Mouse (Mus musculus) heart, embryonic 11.5 days (tissue): ENCODE results near the gene Olfr12. TPM values are rescaled to one million over a fixed set of nuclear protein-coding genes. Genes with fewer than 3 reads are reported as not detected.

ENCODE experiments used
- ATAC-seq: fragments of 200-750 bp; cut with Nextera tagmentation; replicated peaks from 2 replicates; pipeline ENCODE4 v1.8.0; 2017; ENCODE audit warnings: moderate library complexity; ENCODE audit not compliant: insufficient number of reproducible peaks, low FRiP score, low TSS enrichment
- H3K27ac ChIP-seq: fragments of 300-500 bp; sonication (generic); 2 replicates; pipeline ENCODE4 v1.5.1; 2014; ENCODE audit warnings: mild to moderate bottlenecking, low read depth, low read length
- H3K27me3 ChIP-seq: fragments of 300-500 bp; sonication (generic); 2 replicates; pipeline ENCODE4 v1.6.1; 2014; ENCODE audit warnings: mild to moderate bottlenecking, low read length, mixed read lengths; ENCODE audit not compliant: control insufficient read depth, insufficient read depth
- H3K36me3 ChIP-seq: fragments of 300-500 bp; sonication (generic); 2 replicates; pipeline ENCODE4 v1.6.1; 2014; ENCODE audit warnings: mild to moderate bottlenecking, low read length, moderate library complexity, mixed read lengths; ENCODE audit not compliant: control insufficient read depth, insufficient read depth
- H3K4me1 ChIP-seq: fragments of 300-500 bp; sonication (generic); 2 replicates; pipeline ENCODE4 v1.6.1; 2014; ENCODE audit warnings: low read length; ENCODE audit not compliant: control insufficient read depth, insufficient read depth
- H3K4me2 ChIP-seq: fragments of 300-500 bp; sonication (generic); 2 replicates; pipeline ENCODE4 v1.6.1; 2014; ENCODE audit warnings: mild to moderate bottlenecking, moderate library complexity
- H3K4me3 ChIP-seq: fragments of 300-500 bp; sonication (generic); 2 replicates; pipeline ENCODE4 v1.5.1; 2014; ENCODE audit warnings: low read depth, low read length
- H3K9ac ChIP-seq: fragments of 300-500 bp; sonication (generic); 2 replicates; pipeline ENCODE4 v1.6.1; 2014; ENCODE audit warnings: mild to moderate bottlenecking, low read depth, low read length, moderate library complexity
- H3K9me3 ChIP-seq: fragments of 300-500 bp; sonication (generic); replicated peaks from 2 replicates; pipeline ENCODE4 v1.6.1; 2016; ENCODE audit warnings: low read length; ENCODE audit not compliant: control insufficient read depth
- WGBS: fragments of 180-500 bp; shearing (Covaris S2); extraction: QIAGEN DNeasy Blood & Tissue Kit; methylation state at CpG from one replicate; pipeline ENCODE4 v1.1.7; 2014; ENCODE audit not compliant: insufficient replicate concordance; 5-methylcytosine and 5-hydroxymethylcytosine counted together
- polyA plus RNA-seq: library from polyadenylated mRNA; unstranded; fragments of >200 nt; fragmentation: Nextera tagmentation; extraction: Ambion mirVana; gene quantifications from 2 replicates; pipeline ENCODE4 v1.2.1, GENCODE M21; 2014

Gene Olfr12
- polyA plus RNA-seq, 1 experiment from 2014 or later: not detected

DNA sequence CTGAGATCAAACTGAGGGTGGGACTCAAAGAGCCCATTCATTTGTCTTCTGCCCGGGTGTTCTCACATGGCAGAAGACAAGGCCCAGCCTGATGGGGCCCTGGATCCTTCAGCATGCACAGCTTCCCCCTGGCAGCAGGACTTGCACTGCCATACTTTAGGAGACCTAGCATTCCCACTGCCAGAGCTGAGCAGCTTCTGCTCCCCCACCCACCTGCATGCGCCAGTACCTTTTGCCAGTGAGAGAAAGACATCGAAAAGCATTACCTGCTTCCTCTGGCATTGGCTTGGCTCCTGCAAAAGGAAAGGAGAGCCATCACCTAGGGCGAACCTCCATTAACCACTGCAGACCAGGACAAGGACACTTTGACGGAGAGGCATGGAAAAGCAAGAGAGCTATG lies 27.3 kb downstream of the Olfr12 start:
- Histone ChIP-seq H3K9ac (no peak overlapping the region), H3K36me3 (no peaks in the 10 kb centered on the region), H3K27ac (no peak overlapping the region), H3K4me1 (peaks cover 16% of the 10 kb centered on the region), H3K27me3 (peaks cover 18% of the 10 kb centered on the region), H3K9me3 (no peaks in the 10 kb centered on the region), H3K4me3 (no peak overlapping the region), H3K4me2 (no peak overlapping the region)
- no peak for ATAC-seq
- WGBS: 68% methylated on average over 5 of the region's 5 CpGs

DNA sequence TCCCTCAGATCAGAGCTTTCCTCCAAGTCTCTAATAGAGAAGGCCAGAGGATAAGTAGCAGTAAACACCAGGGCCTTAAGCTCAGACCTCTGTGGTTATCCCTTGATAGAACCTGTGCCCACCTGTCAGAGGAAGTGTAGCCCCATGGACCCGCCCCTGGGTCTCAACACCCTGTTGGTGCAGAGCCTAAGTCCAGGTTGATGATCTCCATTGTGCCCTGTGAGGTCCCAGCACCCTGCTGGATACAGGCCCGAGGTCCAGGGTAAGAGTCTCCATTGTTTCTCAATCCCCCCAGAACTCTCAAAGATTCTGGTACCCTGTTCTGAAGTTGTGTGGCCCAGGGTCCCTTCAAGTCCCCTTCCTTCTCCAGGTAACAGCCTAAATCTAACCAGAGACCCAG lies 28.5 kb downstream of the Olfr12 start:
- H3K36me3 ChIP-seq: no peaks in the 10 kb centered on the region
- no peak for ATAC-seq
- H3K4me1 ChIP-seq: peaks cover 4% of the 10 kb centered on the region
- H3K4me2 ChIP-seq: no peak overlapping the region
- 41% methylated on average over 2 of the region's 2 CpGs for WGBS
- H3K27ac ChIP-seq: no peak overlapping the region
- H3K4me3 ChIP-seq: no peak overlapping the region
- no peaks in the 10 kb centered on the region for H3K9me3 ChIP-seq
- H3K9ac ChIP-seq: no peak overlapping the region
- peaks cover 21% of the 10 kb centered on the region for H3K27me3 ChIP-seq

DNA sequence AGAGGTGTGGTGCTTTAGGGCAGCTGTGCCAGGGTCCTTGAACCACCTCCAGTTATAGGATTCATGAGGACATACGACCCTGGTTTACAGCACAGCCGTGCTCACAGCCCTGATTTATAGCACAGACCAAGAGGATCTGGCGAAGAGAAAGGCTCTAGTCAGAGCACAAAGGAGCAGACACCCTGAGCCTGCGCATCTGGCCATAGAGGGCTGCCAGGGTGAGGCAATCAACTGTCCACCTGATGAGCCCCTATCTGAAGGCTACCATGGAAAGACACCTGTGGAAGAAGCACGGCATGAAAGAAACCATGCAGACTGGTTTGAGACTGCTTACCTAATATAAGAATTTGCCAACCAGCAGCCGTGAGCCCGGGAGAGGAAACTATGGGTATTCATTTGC lies 29.0 kb downstream of the Olfr12 start:
- H3K36me3 ChIP-seq: no peaks in the 10 kb centered on the region
- H3K4me1 ChIP-seq: 0 out of 2 replicates have a peak, but pooled peaks cover 3% of the 10 kb centered on the region
- H3K9me3 ChIP-seq: no peaks in the 10 kb centered on the region
- no peak overlapping the region for H3K27ac ChIP-seq
- no peak overlapping the region for H3K4me3 ChIP-seq
- no peak overlapping the region for H3K9ac ChIP-seq
- 72% methylated on average over 7 of the region's 7 CpGs for WGBS
- H3K27me3 ChIP-seq: peaks cover 21% of the 10 kb centered on the region
- H3K4me2 ChIP-seq: no peak overlapping the region
- ATAC-seq: no peak

DNA sequence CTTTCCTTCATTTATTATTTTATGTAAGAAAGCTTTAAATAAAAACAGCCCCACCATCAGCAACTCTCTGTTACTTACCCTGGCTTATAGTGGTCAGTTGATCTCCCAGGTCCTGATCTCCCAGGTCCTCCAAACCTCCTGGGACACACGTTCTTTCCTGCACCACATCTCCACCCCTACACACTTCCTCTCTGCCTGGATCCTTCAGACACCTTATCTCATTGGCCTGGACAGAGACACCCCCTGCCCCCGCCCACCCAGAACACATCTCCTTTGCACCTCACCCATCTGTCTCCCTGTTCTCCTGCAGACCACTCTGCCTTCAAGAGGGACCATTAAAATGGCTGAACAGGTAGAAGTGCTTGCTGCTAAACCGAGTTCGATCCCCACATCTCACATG lies 29.4 kb downstream of the Olfr12 start:
- H3K27me3 ChIP-seq: peaks cover 21% of the 10 kb centered on the region
- WGBS: 57% methylated on average over 4 of the region's 4 CpGs
- no peak for ATAC-seq

DNA sequence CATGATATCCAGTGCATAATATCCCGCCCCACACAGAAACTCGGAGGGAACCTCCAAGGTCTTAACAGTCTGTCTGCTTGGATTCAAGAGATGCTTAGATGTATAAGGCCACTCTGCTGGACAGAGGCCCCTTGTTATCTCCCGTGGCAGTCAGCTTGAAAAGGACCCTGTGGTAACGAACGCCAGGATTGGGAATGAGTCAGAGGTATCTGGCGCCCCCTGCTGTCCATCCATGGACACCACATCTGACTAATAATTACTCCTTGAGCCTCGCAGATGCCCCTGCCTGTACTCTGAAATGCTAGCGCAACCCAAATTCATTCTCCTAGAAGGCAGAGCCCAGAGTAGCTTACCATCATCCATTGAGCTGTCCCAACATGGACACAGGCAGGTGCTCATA lies 30.2 kb downstream of the Olfr12 start:
- H3K4me2 ChIP-seq: no peak overlapping the region

More for the DNA sequence above, 29.4 kb downstream of the Olfr12 start:
- Histone ChIP-seq H3K4me2 (no peak overlapping the region), H3K27ac (no peak overlapping the region), H3K4me1 (0 out of 2 replicates have a peak, but pooled peaks cover 3% of the 10 kb centered on the region), H3K9me3 (no peaks in the 10 kb centered on the region), H3K4me3 (no peak overlapping the region), H3K36me3 (no peaks in the 10 kb centered on the region), H3K9ac (no peak overlapping the region)

DNA sequence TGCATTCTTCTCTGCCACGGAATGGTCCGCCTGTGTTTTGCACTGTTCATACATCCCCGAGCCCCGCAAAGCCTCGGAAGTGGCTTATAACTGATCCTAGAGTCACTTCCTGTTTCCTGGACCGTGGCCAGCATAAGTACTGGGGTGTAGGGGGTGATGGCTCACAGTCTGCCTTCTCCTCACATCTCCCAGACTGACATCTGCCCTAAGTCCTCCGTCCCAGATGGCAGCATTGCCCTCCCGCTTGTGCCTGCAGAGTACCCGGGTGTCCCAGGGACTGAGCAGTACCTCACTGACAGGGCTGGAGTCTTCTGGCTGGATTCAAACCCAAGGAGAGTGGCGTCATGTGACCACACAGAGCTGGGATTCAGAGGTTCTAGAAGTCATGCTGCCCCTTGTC lies 30.6 kb downstream of the Olfr12 start:
- H3K4me1 ChIP-seq: no peaks in the 10 kb centered on the region
- H3K36me3 ChIP-seq: no peaks in the 10 kb centered on the region
- H3K4me3 ChIP-seq: no peak overlapping the region
- H3K27me3 ChIP-seq: peaks cover 21% of the 10 kb centered on the region
- no peaks in the 10 kb centered on the region for H3K9me3 ChIP-seq
- no peak overlapping the region for H3K4me2 ChIP-seq
- 43% methylated on average over 10 of the region's 10 CpGs for WGBS
- no peak overlapping the region for H3K9ac ChIP-seq
- ATAC-seq: no peak
- no peak overlapping the region for H3K27ac ChIP-seq

More for the DNA sequence above, 30.2 kb downstream of the Olfr12 start:
- no peak overlapping the region for H3K27ac ChIP-seq
- H3K4me1 ChIP-seq: no peaks in the 10 kb centered on the region
- no peaks in the 10 kb centered on the region for H3K9me3 ChIP-seq
- ATAC-seq: 0 out of 2 replicates have a peak, but pooled peaks have one; percentile 32
- no peaks in the 10 kb centered on the region for H3K36me3 ChIP-seq
- H3K9ac ChIP-seq: no peak overlapping the region
- WGBS: 9% methylated on average over 8 of the region's 8 CpGs
- peaks cover 21% of the 10 kb centered on the region for H3K27me3 ChIP-seq
- no peak overlapping the region for H3K4me3 ChIP-seq

DNA sequence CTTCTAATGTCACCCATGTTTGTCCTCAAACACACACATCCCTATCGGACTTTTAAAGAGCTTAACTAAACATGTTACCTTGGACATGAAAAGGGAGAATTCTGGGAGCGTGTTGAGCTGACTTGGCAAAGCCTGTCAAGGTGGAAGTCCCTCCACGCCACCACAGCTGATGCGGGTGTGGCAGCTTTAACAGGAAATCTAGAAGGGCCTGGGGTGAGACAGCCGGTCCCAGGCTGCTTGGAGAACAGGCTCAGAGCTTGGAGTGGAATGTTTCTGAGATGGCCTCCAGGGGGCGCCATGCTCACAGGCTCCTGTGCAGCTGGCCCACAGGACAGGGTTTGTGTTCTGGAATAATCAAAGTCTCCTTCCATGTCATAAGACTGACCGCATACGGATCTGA lies 31.1 kb downstream of the Olfr12 start, which contains the start of gene Otos:
TSS of gene Otos (minus strand) at position 169 of the 400 bp plus-strand sequence.
- 27% methylated on average over 8 of the region's 8 CpGs for WGBS
- ATAC-seq: no peak
- no peak within 1 kb of the TSS for H3K4me2 ChIP-seq
- no peaks in the 10 kb centered on the region for H3K4me1 ChIP-seq
- no peaks in the 10 kb centered on the region for H3K9me3 ChIP-seq
- H3K9ac ChIP-seq: no peak within 1 kb of the TSS
- H3K36me3 ChIP-seq: no peaks in the 10 kb centered on the region
- peaks cover 23% of the 10 kb centered on the region for H3K27me3 ChIP-seq
- H3K4me3 ChIP-seq: no peak within 1 kb of the TSS
- H3K27ac ChIP-seq: no peak within 1 kb of the TSS

DNA sequence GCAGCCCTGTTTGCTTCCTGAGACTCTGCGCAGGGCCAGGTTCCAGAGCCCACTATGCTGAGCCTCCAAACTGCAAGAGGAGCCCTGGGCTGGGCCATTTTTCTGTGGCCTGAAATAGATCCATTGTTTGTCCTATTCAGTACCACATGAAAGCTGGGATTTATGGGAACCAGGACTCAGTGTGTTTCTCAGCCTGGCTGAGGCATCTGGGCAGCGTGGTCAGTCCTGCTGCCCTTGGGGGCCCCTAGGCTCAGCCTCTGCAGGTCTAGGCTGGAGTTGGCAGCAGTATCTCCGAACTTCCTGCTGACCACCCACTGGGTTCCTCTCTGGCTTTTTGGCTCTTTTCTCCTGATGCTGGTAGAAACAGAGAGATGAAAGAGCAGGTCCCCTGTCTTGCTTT lies 33.9 kb downstream of the Olfr12 start:
- Histone ChIP-seq H3K4me2 (no peak overlapping the region), H3K36me3 (no peaks in the 10 kb centered on the region), H3K27me3 (peaks cover 23% of the 10 kb centered on the region), H3K27ac (no peak overlapping the region), H3K9ac (no peak overlapping the region), H3K9me3 (no peaks in the 10 kb centered on the region), H3K4me1 (no peaks in the 10 kb centered on the region), H3K4me3 (no peak overlapping the region)
- WGBS: 70% methylated on average over 3 of the region's 3 CpGs
- no peak for ATAC-seq

DNA sequence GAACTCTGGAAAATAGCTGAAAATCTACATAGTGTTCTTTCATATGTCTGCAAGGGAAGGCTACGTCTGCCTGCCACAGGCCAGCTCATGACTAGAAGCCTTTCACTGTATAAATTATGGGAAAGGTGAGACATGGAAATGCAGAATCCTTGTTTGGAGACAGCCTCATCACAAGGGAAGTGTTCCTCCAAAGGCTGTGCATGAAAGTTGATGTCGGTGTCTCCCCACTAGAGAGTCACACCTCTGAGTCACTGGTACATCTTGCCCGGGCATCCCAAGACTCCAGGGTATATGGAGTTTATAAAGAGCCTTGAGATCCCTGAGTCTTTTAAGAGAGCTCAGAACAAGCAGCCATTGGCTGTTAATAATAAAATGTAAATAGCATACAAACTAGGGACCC lies 35.6 kb downstream of the Olfr12 start:
- Histone ChIP-seq H3K4me3 (no peak overlapping the region), H3K4me2 (no peak overlapping the region), H3K27ac (no peak overlapping the region), H3K4me1 (no peaks in the 10 kb centered on the region), H3K27me3 (peaks cover 23% of the 10 kb centered on the region; the same call in 1 of the 2 replicates), H3K36me3 (no peaks in the 10 kb centered on the region), H3K9ac (no peak overlapping the region), H3K9me3 (no peaks in the 10 kb centered on the region)
- ATAC-seq: no peak
- 81% methylated on average over 3 of the region's 3 CpGs for WGBS
